Mouse (Mus musculus) thymus, postnatal 0 days (tissue): ENCODE results near the gene Olfr95. TPM values are rescaled to one million over a fixed set of nuclear protein-coding genes. Genes with fewer than 3 reads are reported as not detected.
"Not testable (repeated sequence)": the region's sequence is repeated elsewhere in the genome, so short reads cannot be mapped to it uniquely, and the experiment has no call there.

Experiments used
- DNase-seq: peaks from one replicate; pipeline ENCODE4 v3.0.0-alpha.2; 2015; ENCODE audit warnings: low spot score
- polyA plus RNA-seq: library from polyadenylated mRNA; unstranded; fragments of >200 nt; fragmentation: Nextera tagmentation; extraction: Ambion mirVana; gene quantifications from 2 replicates; pipeline ENCODE4 v1.2.1, GENCODE M21; 2015

The Olfr95 gene
- not detected in 2 replicates for polyA plus RNA-seq

- DNase-seq, result no peak
These were observed at the start of gene Olfr95 for GRCm38 (mm10) chr17:37213018-37213417. Gene Olfr95 (minus strand): TSS chr17:37213118.

GRCm38 (mm10) chr17:37250544-37250943 is 37.6 kb upstream of the Olfr95 start:
- DNase-seq, result peak; percentile 6

- DNase-seq, result no peak
These were observed 36.5 kb upstream of the Olfr95 start for GRCm38 (mm10) chr17:37249460-37249859.

- peak; percentile 66 for DNase-seq
These were observed 33.8 kb upstream of the Olfr95 start for GRCm38 (mm10) chr17:37246715-37247114.

- DNase-seq, result no peak
These were observed 29.3 kb upstream of the Olfr95 start for GRCm38 (mm10) chr17:37242198-37242597.

GRCm38 (mm10) chr17:37237230-37237629 is 24.3 kb upstream of the Olfr95 start, which contains the start of gene Olfr97:
Gene Olfr97 (minus strand): TSS chr17:37237330.
- not testable (repeated sequence) for DNase-seq

GRCm38 (mm10) chr17:37221879-37222278 is 9.0 kb upstream of the Olfr95 start:
- no peak for DNase-seq

- DNase-seq, result no peak
These were observed 6.9 kb upstream of the Olfr95 start, which contains the start of gene Olfr96 for GRCm38 (mm10) chr17:37219846-37220245. Gene Olfr96 (plus strand): TSS chr17:37220146.

GRCm38 (mm10) chr17:37218486-37218885 is 5.6 kb upstream of the Olfr95 start:
- no peak for DNase-seq

GRCm38 (mm10) chr17:37210884-37211768 is 1.8 kb downstream of the Olfr95 start:
- DNase-seq, result no peak

GRCm38 (mm10) chr17:37203917-37204236 is 9.0 kb downstream of the Olfr95 start:
- DNase-seq, result no peak

- peak; percentile 71 for DNase-seq
These were observed 9.6 kb downstream of the Olfr95 start for GRCm38 (mm10) chr17:37203206-37203916.

GRCm38 (mm10) chr17:37200894-37201293 is 12.0 kb downstream of the Olfr95 start, which contains the start of gene Olfr94:
Gene Olfr94 (minus strand): TSS chr17:37200994.
- DNase-seq, result no peak

- no peak for DNase-seq
These were observed 15.8 kb downstream of the Olfr95 start for GRCm38 (mm10) chr17:37196845-37197724.

GRCm38 (mm10) chr17:37194782-37195181 is 18.1 kb downstream of the Olfr95 start:
- no peak for DNase-seq

- DNase-seq, result no peak
These were observed 19.3 kb downstream of the Olfr95 start, which contains the start of gene Ubd for GRCm38 (mm10) chr17:37193656-37194055. Gene Ubd (plus strand): TSS chr17:37193892.

GRCm38 (mm10) chr17:37193032-37193431 is 19.9 kb downstream of the Olfr95 start:
- DNase-seq, result no peak

GRCm38 (mm10) chr17:37190711-37191110 is 22.2 kb downstream of the Olfr95 start:
- no peak for DNase-seq

- DNase-seq, result no peak
These were observed 27.4 kb downstream of the Olfr95 start for GRCm38 (mm10) chr17:37185474-37185873.

- DNase-seq, result no peak
These were observed 51.5 kb downstream of the Olfr95 start, which contains the start of gene Olfr93 for GRCm38 (mm10) chr17:37161394-37161793. Gene Olfr93 (minus strand): TSS chr17:37161494.
